Mouse (Mus musculus): ENCODE results near the gene Zscan26. TPM values are rescaled to one million over a fixed set of nuclear protein-coding genes. Genes with fewer than 3 reads are reported as not detected.
"Not testable (repeated sequence)": the region's sequence is repeated elsewhere in the genome, so short reads cannot be mapped to it uniquely, and the experiment has no call there.

Gene Zscan26
- polyA plus RNA-seq, 1 experiment from 2014 or later = 22.9 TPM

DNA sequence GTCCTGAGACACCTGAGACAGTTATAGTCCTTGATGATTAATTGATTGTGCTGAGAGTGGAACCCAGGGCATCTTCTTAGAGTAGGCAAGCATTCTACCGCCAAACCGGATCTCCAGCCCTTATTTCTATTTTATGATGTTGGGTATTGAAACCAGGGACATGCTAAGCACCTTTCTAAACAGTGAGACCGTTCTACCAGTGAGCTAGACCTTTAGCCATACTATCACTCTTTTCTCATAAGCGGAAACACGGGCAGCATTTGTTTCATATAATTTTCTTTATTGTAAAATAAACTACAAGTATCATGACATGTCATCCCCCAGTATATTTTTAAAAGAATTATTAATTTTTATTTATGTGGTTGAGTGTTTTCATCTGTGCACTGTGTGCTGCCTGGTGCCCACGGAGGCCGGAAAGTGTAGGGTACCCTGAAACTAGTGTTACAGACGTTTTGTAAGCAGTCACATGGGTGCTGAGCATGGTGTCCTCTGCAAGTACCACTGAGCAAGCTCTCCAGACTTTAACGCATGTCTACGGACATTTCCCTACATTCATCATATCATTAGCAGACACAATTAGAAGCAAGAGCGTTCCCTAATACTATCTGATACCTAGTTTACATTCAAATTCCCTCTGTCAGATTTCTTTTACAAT, 44.6 kb downstream of the Zscan26 start:
- peak overlapping the region; percentile 73 for H3K9ac ChIP-seq (replicated peaks; ENCODE audit: low read length)
- H3K4me1 ChIP-seq (ENCODE audit: insufficient read depth, low read length) = peaks cover 7% of the 10 kb centered on the region; the same call in 1 of the 2 replicates
- no peaks in the 10 kb centered on the region for H3K36me3 ChIP-seq (ENCODE audit: insufficient read depth, low read length)
- H3K4me2 ChIP-seq (replicated peaks; ENCODE audit: low read depth, low read length) = peak overlapping the region; percentile 72
- H3K27ac ChIP-seq (ENCODE audit: low read length) = peak overlapping the region; percentile 76; the same call in 1 of the 2 replicates
- H3K27me3 ChIP-seq (ENCODE audit: insufficient read depth, low read length) = no peaks in the 10 kb centered on the region
- H3K4me3 ChIP-seq (ENCODE audit: low read length) = peak overlapping the region; percentile 59
- 55% methylated on average over 11 of the region's 11 CpGs for WGBS
- no peaks in the 10 kb centered on the region for H3K9me3 ChIP-seq (ENCODE audit: low read length)
- ATAC-seq (ENCODE audit: low FRiP score, low TSS enrichment) = no peak

DNA sequence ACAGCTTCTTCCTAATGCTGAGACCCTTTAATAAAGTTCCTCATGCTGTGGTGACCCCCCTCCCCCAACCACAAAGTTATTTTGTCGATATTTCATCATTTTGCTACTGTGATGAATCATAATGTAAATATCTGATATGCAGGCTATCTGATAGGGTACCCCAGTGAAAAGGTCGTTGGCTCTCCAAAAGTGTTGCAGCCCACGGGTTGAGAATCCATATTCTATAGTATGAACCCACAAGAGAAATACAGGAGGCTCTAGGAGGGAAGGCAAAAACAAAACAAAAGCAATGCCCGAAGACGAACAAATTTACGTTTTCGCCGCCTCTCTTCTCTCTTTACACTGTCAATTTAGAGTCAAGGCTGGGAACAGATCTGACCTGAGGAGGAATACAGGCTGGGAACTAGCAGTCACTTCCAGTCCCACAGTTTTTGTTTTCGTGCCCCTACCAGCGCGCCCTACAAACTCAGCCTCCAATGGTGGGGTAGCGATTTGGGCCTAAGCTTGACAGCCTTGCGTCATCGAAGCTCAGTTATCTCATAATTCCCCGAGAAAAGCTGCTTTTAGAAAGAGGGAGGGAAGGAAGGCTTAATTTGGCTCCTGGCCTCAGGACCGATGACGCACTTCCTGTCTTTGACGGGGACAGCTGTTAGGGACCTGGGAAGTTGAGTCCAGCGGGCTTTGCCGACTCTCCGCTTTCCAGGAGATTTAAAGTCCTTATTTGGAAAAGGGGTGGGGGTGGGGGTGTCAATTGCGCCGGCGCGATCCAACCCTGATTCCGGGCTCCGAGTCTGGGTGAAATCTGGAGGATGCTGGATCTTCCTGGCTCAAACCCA, 45.3 kb downstream of the Zscan26 start:
- H3K9ac ChIP-seq (replicated peaks; ENCODE audit: low read length) = peak overlapping the region; percentile 73
- H3K36me3 ChIP-seq (ENCODE audit: insufficient read depth, low read length) = no peaks in the 10 kb centered on the region
- peak overlapping the region; percentile 76 for H3K27ac ChIP-seq (ENCODE audit: low read length)
- peak; percentile 98 for ATAC-seq (ENCODE audit: low FRiP score, low TSS enrichment)
- H3K4me2 ChIP-seq (replicated peaks; ENCODE audit: low read depth, low read length) = peak overlapping the region; percentile 72
- H3K27me3 ChIP-seq (ENCODE audit: insufficient read depth, low read length) = no peaks in the 10 kb centered on the region
- peaks cover 7% of the 10 kb centered on the region; the same call in 1 of the 2 replicates for H3K4me1 ChIP-seq (ENCODE audit: insufficient read depth, low read length)
- H3K4me3 ChIP-seq (ENCODE audit: low read length) = peak overlapping the region; percentile 59
- 4% methylated on average over 26 of the region's 27 CpGs for WGBS
- H3K9me3 ChIP-seq (ENCODE audit: low read length) = no peaks in the 10 kb centered on the region

DNA sequence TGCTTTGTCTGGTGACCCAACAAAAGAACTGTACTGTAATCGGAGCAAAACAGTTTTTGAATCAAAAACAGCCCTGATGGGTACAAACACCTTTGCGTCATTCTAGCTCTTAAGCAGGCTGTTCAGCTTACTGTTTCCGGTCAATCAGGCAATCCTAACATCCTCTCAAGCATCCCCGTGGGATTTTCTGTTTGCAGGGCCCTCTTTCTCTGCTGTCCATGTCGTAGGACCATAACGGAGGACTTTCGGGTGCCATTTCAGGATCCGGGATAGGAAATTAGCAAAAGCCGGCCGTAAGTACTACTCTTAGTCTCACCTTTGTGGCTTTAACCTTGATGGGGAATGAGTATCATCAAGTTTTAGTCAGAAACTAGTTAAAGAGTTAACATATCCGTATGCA, 46.2 kb downstream of the Zscan26 start:
- WGBS = 80% methylated on average over 11 of the region's 11 CpGs
- Histone ChIP-seq H3K4me2 (replicated peaks; ENCODE audit: low read depth, low read length) (peak overlapping the region; percentile 72; the same call in 1 of the 2 replicates), H3K9ac (replicated peaks; ENCODE audit: low read length) (no peak overlapping the region)

DNA sequence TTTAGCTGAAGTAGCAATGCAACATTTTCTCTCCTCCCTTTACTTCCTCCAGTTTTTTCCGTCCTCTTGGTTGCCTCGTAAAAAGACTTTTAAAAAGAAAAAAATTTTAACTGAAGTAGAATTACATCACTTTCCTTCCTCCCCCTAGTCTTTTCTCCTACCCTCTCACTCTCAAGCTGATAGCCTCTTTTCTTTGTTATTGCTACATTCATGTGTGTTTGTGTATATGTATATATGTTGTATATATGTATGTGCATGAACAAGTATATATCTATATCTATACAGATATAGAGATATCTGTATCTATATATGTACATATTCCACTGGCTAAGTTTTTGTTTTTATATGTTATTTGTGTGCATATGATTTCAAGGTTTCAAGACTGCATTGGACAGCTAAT, 50.7 kb downstream of the Zscan26 start:
- H3K27me3 ChIP-seq (ENCODE audit: insufficient read depth, low read length) = no peaks in the 10 kb centered on the region
- H3K4me1 ChIP-seq (ENCODE audit: insufficient read depth, low read length) = peaks cover 15% of the 10 kb centered on the region
- H3K4me3 ChIP-seq (ENCODE audit: low read length) = peak overlapping the region; percentile 91
- H3K27ac ChIP-seq (ENCODE audit: low read length) = no peak overlapping the region; the same call in 1 of the 2 replicates
- H3K4me2 ChIP-seq (replicated peaks; ENCODE audit: low read depth, low read length) = peak overlapping the region; percentile 86
- WGBS = 3% methylated on average over 2 of the region's 2 CpGs
- peaks cover 11% of the 10 kb centered on the region for H3K36me3 ChIP-seq (ENCODE audit: insufficient read depth, low read length)
- H3K9ac ChIP-seq (replicated peaks; ENCODE audit: low read length) = peak overlapping the region; percentile 97
- ATAC-seq (ENCODE audit: low FRiP score, low TSS enrichment) = peak; percentile 43; the same call in 1 of the 2 replicates
- H3K9me3 ChIP-seq (ENCODE audit: low read length) = no peaks in the 10 kb centered on the region

More for the DNA sequence above, 46.2 kb downstream of the Zscan26 start:
- no peaks in the 10 kb centered on the region for H3K9me3 ChIP-seq (ENCODE audit: low read length)
- H3K4me1 ChIP-seq (ENCODE audit: insufficient read depth, low read length) = peaks cover 7% of the 10 kb centered on the region; the same call in 1 of the 2 replicates
- no peak for ATAC-seq (ENCODE audit: low FRiP score, low TSS enrichment)
- H3K36me3 ChIP-seq (ENCODE audit: insufficient read depth, low read length) = no peaks in the 10 kb centered on the region
- H3K4me3 ChIP-seq (ENCODE audit: low read length) = peak overlapping the region; percentile 59; the same call in 1 of the 2 replicates
- H3K27ac ChIP-seq (ENCODE audit: low read length) = no peak overlapping the region
- H3K27me3 ChIP-seq (ENCODE audit: insufficient read depth, low read length) = no peaks in the 10 kb centered on the region

DNA sequence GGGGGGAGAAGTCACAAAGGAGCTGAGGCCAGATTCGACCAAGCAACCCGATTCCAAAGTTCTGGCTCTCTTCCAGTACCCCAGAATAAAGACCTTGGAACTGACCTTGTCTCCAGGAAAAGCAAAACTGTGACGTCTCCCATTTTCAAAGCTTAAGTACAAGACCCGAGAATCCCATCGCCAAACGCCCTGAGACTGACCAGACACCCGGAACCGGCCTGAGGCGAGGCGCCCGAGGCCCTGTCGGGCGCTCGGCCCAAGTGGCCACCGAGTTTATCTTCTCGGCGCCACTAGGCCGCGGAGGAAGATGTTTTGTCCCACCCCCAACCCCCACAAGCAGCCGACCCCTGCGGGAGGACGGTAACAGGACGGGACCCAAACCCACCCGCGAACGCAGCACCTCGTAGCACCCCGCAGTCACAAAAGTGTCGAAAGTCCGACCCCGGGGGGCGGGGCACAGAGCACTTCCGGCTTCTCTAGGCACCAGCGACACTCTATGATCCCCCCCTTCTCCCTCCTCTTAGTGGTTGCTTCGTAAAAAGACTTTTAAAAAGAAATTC, 51.2 kb downstream of the Zscan26 start, which contains the start of gene Zkscan3:
Gene Zkscan3 (minus strand): TSS at position 469 of the 560 bp plus-strand sequence.
- peak; percentile 97 for ATAC-seq (ENCODE audit: low FRiP score, low TSS enrichment)
- Histone ChIP-seq H3K9me3 (ENCODE audit: low read length) (no peaks in the 10 kb centered on the region), H3K27ac (ENCODE audit: low read length) (peak within 1 kb of the TSS; percentile 82), H3K4me1 (ENCODE audit: insufficient read depth, low read length) (peaks cover 14% of the 10 kb centered on the region), H3K9ac (replicated peaks; ENCODE audit: low read length) (peak within 1 kb of the TSS; percentile 97), H3K36me3 (ENCODE audit: insufficient read depth, low read length) (peaks cover 15% of the 10 kb centered on the region), H3K27me3 (ENCODE audit: insufficient read depth, low read length) (no peaks in the 10 kb centered on the region), H3K4me2 (replicated peaks; ENCODE audit: low read depth, low read length) (peak within 1 kb of the TSS; percentile 86), H3K4me3 (ENCODE audit: low read length) (peak within 1 kb of the TSS; percentile 91)
- WGBS = under 1% methylated on average over 35 of the region's 35 CpGs

DNA sequence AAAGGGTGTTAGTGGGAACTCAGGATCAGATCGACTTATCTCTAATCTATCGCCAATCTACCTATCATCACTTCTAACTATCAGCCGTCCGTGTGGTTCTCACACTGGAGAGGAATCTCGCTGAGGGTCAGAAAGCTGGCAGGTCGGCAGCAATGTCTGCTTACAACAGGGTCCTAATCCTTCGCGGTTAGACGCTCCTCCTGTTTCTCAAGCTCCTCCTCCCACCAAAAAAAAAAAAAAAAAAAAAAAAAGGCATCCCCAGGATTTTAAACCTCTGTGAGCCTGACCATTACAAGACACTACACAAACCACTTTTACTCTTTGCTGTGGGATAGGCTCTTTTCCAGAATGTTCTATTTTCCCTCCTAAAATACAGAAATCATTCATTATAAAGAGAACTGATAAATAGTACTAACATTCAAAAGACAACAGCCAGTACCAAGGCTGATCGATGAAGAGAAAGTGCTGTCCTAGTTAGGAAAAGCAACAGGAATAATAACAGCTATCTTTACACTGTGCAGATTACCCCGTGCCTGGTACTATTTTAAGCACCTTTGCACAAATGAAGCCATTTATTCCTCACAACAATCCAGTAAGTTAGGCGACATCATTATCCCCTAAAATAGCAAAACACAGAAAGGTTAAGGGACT, 51.8 kb downstream of the Zscan26 start:
- peak overlapping the region; percentile 86 for H3K4me2 ChIP-seq (replicated peaks; ENCODE audit: low read depth, low read length)
- H3K4me3 ChIP-seq (ENCODE audit: low read length) = peak overlapping the region; percentile 91
- 0 out of 2 replicates have a peak, but pooled peaks have one; percentile 28 for ATAC-seq (ENCODE audit: low FRiP score, low TSS enrichment)
- no peaks in the 10 kb centered on the region for H3K27me3 ChIP-seq (ENCODE audit: insufficient read depth, low read length)
- H3K4me1 ChIP-seq (ENCODE audit: insufficient read depth, low read length) = peaks cover 14% of the 10 kb centered on the region
- H3K27ac ChIP-seq (ENCODE audit: low read length) = peak overlapping the region; percentile 82; the same call in 1 of the 2 replicates
- peaks cover 17% of the 10 kb centered on the region for H3K36me3 ChIP-seq (ENCODE audit: insufficient read depth, low read length)
- no peaks in the 10 kb centered on the region for H3K9me3 ChIP-seq (ENCODE audit: low read length)
- H3K9ac ChIP-seq (replicated peaks; ENCODE audit: low read length) = peak overlapping the region; percentile 97
- 13% methylated on average over 12 of the region's 12 CpGs for WGBS

DNA sequence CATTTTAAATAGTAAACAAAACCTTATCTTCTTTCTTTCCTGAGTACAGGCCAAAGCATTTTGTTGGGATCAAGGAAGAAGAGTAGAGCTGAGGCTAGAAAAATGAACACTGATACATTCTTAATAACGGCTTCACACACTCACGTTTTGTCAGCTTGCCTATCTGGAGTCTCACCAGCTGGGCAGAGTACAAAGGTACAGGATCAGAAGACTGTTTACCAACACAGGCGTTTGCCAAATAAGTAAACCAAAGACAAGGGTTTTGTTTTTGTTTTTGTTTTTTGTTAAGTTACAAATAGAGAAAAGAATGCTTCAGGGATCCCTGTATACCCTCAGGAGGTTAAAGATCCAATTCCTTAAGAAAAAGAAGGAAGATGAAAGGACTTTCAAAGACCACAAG, 52.4 kb downstream of the Zscan26 start:
- 78% methylated on average over 3 of the region's 3 CpGs for WGBS
- H3K4me3 ChIP-seq (ENCODE audit: low read length) = peak overlapping the region; percentile 91

DNA sequence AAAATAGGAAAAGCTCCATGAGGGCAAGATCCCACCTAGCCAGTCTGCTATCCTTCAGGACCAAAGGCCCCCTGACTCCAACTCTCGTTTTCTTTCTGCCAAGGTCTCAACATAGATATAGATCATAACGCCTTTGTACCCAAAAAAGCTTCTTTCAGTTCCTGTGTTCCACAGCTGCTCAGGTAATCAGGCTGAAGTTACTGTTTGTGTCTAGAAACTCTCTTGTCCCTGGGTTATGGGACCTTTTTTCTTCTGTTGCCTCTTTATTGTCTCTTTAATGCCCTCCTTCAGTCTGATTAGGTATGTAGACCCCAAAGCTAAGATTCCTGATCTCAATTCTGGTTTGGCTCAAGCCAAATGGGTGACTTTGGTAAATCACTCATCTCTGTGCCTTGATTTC, 56.0 kb downstream of the Zscan26 start:
- 89% methylated on average over 2 of the region's 2 CpGs for WGBS
- H3K9ac ChIP-seq (replicated peaks; ENCODE audit: low read length) = no peak overlapping the region
- no peak overlapping the region for H3K4me3 ChIP-seq (ENCODE audit: low read length)
- H3K4me1 ChIP-seq (ENCODE audit: insufficient read depth, low read length) = peaks cover 14% of the 10 kb centered on the region
- no peaks in the 10 kb centered on the region for H3K27me3 ChIP-seq (ENCODE audit: insufficient read depth, low read length)
- peaks cover 2% of the 10 kb centered on the region; the same call in 1 of the 2 replicates for H3K9me3 ChIP-seq (ENCODE audit: low read length)
- no peak overlapping the region for H3K4me2 ChIP-seq (replicated peaks; ENCODE audit: low read depth, low read length)
- no peak for ATAC-seq (ENCODE audit: low FRiP score, low TSS enrichment)
- H3K36me3 ChIP-seq (ENCODE audit: insufficient read depth, low read length) = peaks cover 54% of the 10 kb centered on the region
- no peak overlapping the region for H3K27ac ChIP-seq (ENCODE audit: low read length)

More for the DNA sequence above, 52.4 kb downstream of the Zscan26 start:
- Histone ChIP-seq H3K27ac (ENCODE audit: low read length) (no peak overlapping the region), H3K4me1 (ENCODE audit: insufficient read depth, low read length) (peaks cover 14% of the 10 kb centered on the region), H3K9ac (replicated peaks; ENCODE audit: low read length) (peak overlapping the region; percentile 97), H3K27me3 (ENCODE audit: insufficient read depth, low read length) (no peaks in the 10 kb centered on the region), H3K9me3 (ENCODE audit: low read length) (no peaks in the 10 kb centered on the region), H3K4me2 (replicated peaks; ENCODE audit: low read depth, low read length) (peak overlapping the region; percentile 86), H3K36me3 (ENCODE audit: insufficient read depth, low read length) (peaks cover 22% of the 10 kb centered on the region)
- no peak for ATAC-seq (ENCODE audit: low FRiP score, low TSS enrichment)

DNA sequence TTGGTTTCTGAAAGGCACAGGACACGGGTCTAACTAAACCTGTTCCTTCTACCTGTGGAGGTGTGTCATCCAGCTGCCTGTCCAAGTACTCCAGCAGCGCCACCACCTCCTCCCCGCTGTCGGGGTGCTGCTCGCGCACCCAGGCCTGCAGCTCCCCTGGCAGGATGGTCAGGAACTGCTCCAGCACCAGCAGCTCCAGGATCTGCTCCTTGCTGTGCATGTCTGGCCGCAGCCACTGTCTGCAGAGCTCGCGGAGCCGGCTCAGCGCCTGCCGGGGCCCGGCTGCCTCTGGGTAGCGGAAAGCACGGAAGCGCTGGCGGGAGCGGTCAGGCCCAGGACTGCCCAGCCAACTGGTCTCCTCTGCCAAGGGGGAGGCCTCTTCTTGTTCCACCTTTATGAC, 57.5 kb downstream of the Zscan26 start:
- not testable (repeated sequence) for H3K4me3 ChIP-seq (ENCODE audit: low read length)
- WGBS = 94% methylated on average over 13 of the region's 18 CpGs
- peaks cover 68% of the 10 kb centered on the region for H3K36me3 ChIP-seq (ENCODE audit: insufficient read depth, low read length)

More for the DNA sequence above, 57.5 kb downstream of the Zscan26 start:
- H3K4me1 ChIP-seq (ENCODE audit: insufficient read depth, low read length); H3K27ac ChIP-seq (ENCODE audit: low read length); H3K27me3 ChIP-seq (ENCODE audit: insufficient read depth, low read length); H3K4me2 ChIP-seq (replicated peaks; ENCODE audit: low read depth, low read length); H3K9me3 ChIP-seq (ENCODE audit: low read length); H3K9ac ChIP-seq (replicated peaks; ENCODE audit: low read length): not testable (repeated sequence)
- peak; percentile 63; the same call in 1 of the 2 replicates for ATAC-seq (ENCODE audit: low FRiP score, low TSS enrichment)

All from kidney, embryonic 16.5 days (tissue).